Mouse (Mus musculus) spleen, postnatal 0 days (tissue): Measurements from ENCODE around the gene Ndufab1. TPM values are rescaled to one million over a fixed set of nuclear protein-coding genes. Genes with fewer than 3 reads are reported as not detected.

Experiments
- polyA plus RNA-seq: library from polyadenylated mRNA; unstranded; fragments of >200 nt; fragmentation: Nextera tagmentation; extraction: Ambion mirVana; gene quantifications from 2 replicates; pipeline ENCODE4 v1.2.1, GENCODE M21; 2015

Gene Ndufab1
- 427 and 451 TPM in 2 replicates for polyA plus RNA-seq

DNA sequence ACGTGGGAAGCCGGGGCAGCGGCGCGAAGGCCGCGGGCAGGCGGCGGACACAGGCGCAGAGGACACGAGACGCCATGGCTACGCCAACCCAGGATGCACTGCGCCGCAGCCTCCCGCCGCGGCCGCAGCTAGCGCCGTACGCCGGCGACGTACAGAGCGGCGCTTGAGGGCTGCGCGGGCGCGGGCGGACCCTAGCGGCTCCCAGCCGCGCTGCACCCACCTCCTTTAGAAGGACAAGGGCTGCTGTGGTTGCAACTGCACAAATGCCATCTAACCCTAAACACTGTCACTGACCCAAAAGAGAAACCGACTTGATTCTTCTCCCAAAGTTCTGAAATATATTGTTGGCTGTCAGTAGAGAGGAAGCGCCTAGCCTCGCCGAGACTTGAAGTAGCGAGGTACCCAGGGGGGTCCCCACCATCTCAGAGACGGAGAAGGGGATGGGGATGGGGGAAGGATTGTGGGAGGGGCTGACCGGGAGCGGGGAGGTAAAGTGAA lies at the start of gene Ndufab1:
Gene Ndufab1, minus strand, starts transcription at position 140 of the 498 bp plus-strand sequence.

DNA sequence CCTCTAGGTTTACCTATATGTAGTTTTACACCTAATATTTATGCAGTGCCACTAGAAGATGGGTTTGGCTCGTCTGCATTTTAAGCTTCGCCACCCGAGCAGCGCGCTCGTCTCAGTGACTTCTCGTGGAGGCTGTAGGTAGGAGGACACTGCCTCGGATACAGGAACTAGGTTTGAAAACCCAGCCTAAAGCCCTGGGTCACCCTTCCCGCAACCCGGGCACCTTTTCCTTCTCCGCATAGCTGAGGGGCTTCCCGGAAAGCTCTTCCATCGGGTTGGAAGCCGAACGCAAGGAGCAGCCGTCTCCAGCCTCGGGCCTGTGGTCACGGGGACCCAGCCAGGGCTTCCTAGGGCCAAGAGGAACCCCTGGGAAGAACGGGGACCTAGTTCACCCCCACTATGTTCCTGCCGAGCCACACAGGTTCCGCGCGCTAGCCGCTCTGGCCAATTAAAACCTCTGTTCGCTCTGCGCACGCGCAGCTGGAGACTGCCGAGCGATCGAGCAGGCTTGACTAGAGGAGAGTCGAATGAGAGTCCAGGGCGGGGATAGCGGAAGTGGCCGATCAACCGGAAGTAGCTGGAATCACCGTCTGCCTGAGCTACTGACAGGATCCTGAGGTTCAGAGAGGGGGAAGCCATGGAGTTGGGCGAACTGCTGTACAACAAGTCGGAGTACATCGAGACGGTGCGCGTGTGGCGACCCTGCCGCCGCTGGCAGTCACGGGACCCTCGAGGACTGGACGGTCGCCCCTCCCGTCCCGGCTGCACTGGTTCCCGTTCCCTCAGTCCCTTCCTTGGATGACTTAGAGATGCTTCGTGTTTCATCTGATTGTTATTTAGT lies 31.0 kb upstream of the Ndufab1 start, which contains the start of the genes Palb2 and Dctn5:
Gene Palb2, minus strand, starts transcription at position 489 of the 841 bp plus-strand sequence.
Gene Dctn5, plus strand, starts transcription at position 545 of the 841 bp plus-strand sequence.

DNA sequence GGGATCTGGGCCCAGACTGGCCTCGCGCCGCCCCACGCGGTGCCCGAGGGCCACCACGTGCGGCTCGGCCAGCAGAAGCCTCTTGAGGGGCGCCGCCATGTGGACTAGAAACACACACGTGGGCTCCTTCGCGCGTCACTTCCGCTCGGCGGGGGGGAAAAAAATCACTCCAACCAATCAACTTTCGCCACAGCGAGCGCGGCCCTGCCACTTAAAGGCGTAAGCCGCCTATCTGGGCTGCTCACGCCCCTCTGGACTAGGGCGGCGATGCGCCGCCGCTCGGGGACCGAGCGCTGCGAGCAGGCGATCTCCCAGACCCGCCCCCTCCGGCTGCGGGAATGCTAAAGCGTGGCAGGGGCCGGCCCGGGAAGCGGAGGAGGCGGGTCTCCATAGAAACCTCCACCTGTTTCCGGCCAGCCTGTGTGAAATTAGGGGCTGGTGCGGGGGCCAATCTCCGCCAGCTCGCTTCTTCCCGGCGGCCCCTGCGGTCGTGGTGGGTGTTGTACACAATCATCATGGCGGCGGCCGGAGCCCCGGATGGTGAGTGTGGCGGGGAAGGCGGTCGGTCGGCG lies 34.7 kb downstream of the Ndufab1 start, which contains the start of the genes Ubfd1 and Ears2:
Gene Ubfd1, plus strand, starts transcription at position 231 of the 572 bp plus-strand sequence.
Gene Ears2, minus strand, starts transcription at position 319 of the 572 bp plus-strand sequence.

Other genes with a start within 250 kb of the Ndufab1 start
- not detected in 2 replicates for gene Scnn1b, start 236.8 kb downstream of the Ndufab1 start, polyA plus RNA-seq
- gene Cog7, start 120.2 kb downstream of the Ndufab1 start, polyA plus RNA-seq, result 10.3 and 12.1 TPM in 2 replicates
- gene Gga2, start 80.7 kb downstream of the Ndufab1 start, polyA plus RNA-seq, result 28.3 and 31.9 TPM in 2 replicates
- gene Ubfd1, start 34.7 kb downstream of the Ndufab1 start, polyA plus RNA-seq, result 14.5 and 18.5 TPM in 2 replicates
- 5.1 and 5.8 TPM in 2 replicates for gene Ears2, start 34.6 kb downstream of the Ndufab1 start, polyA plus RNA-seq
- gene Palb2, start 31.1 kb upstream of the Ndufab1 start, polyA plus RNA-seq, result 17.4 and 17.5 TPM in 2 replicates
- gene Dctn5, start 31.2 kb upstream of the Ndufab1 start, polyA plus RNA-seq, result 53.7 and 62.2 TPM in 2 replicates
- gene Plk1, start 57.6 kb upstream of the Ndufab1 start, polyA plus RNA-seq, result 103 and 112 TPM in 2 replicates
- 0.05 TPM in 1 of 2 replicates, not detected in the other for gene Ern2, start 84.3 kb upstream of the Ndufab1 start, polyA plus RNA-seq
- gene Chp2, start 117.6 kb upstream of the Ndufab1 start, polyA plus RNA-seq, result 2.3 and 3.2 TPM in 2 replicates
- gene Prkcb, start 186.9 kb upstream of the Ndufab1 start, polyA plus RNA-seq, result 19.9 and 30.5 TPM in 2 replicates